Mouse (Mus musculus) limb, embryonic 12.5 days (tissue): Measurements from ENCODE around the gene Tmem258. TPM values are rescaled to one million over a fixed set of nuclear protein-coding genes. Genes with fewer than 3 reads are reported as not detected.

Experiments used
- ATAC-seq: fragments of 200-750 bp; cut with Nextera tagmentation; 2 replicates; pipeline ENCODE4 v1.8.0; 2017; ENCODE audit warnings: low read depth, moderate TSS enrichment; ENCODE audit not compliant: insufficient number of reproducible peaks, insufficient read depth, low FRiP score, low TSS enrichment
- H3K27ac ChIP-seq: fragments of 300-500 bp; sonication (generic); 2 replicates; pipeline ENCODE4 v1.5.1; 2016; ENCODE audit warnings: mild to moderate bottlenecking, moderate library complexity
- H3K27me3 ChIP-seq: fragments of 300-500 bp; sonication (generic); 2 replicates; pipeline ENCODE4 v1.6.1; 2016; ENCODE audit warnings: mild to moderate bottlenecking, moderate library complexity
- H3K36me3 ChIP-seq: fragments of 300-500 bp; sonication (generic); 2 replicates; pipeline ENCODE4 v1.6.1; 2016; ENCODE audit warnings: mild to moderate bottlenecking, moderate library complexity
- H3K4me1 ChIP-seq: fragments of 300-500 bp; sonication (generic); replicated peaks from 2 replicates; pipeline ENCODE4 v1.6.1; 2016
- H3K4me2 ChIP-seq: fragments of 300-500 bp; sonication (generic); 2 replicates; pipeline ENCODE4 v1.6.1; 2016; ENCODE audit warnings: mild to moderate bottlenecking, moderate library complexity
- H3K4me3 ChIP-seq: fragments of 300-500 bp; sonication (generic); replicated peaks from 2 replicates; pipeline ENCODE4 v1.5.1; 2016; ENCODE audit warnings: mild to moderate bottlenecking
- H3K9ac ChIP-seq: fragments of 300-500 bp; sonication (generic); replicated peaks from 2 replicates; pipeline ENCODE4 v1.6.1; 2016; ENCODE audit warnings: mild to moderate bottlenecking, moderate library complexity
- H3K9me3 ChIP-seq: fragments of 300-500 bp; sonication (generic); 2 replicates; pipeline ENCODE4 v1.6.1; 2016; ENCODE audit warnings: mild to moderate bottlenecking, moderate library complexity
- WGBS: fragments of 180-500 bp; shearing (Covaris S2); methylation state at CpG from one replicate; pipeline ENCODE4 v1.1.7; 2016; 5-methylcytosine and 5-hydroxymethylcytosine counted together
- polyA plus RNA-seq: library from polyadenylated mRNA; unstranded; fragments of >200 nt; fragmentation: Nextera tagmentation; extraction: Ambion mirVana; gene quantifications from 2 replicates; pipeline ENCODE4 v1.2.1, GENCODE M21; 2016

Gene Tmem258
- polyA plus RNA-seq, 1 experiment from 2014 or later, result 421 TPM

GRCm38 (mm10) chr19:10223561-10223960, 19.7 kb downstream of the Tmem258 start:
- no peak overlapping the region for H3K9ac ChIP-seq
- peaks cover 16% of the 10 kb centered on the region for H3K4me1 ChIP-seq
- H3K36me3 ChIP-seq, result 0 out of 2 replicates have a peak, but pooled peaks cover 3% of the 10 kb centered on the region
- no peaks in the 10 kb centered on the region for H3K9me3 ChIP-seq
- ATAC-seq, result no peak
- H3K27ac ChIP-seq, result no peak overlapping the region
- WGBS, result 76% methylated on average over 4 of the region's 4 CpGs
- no peak overlapping the region for H3K4me3 ChIP-seq
- no peak overlapping the region for H3K4me2 ChIP-seq
- H3K27me3 ChIP-seq, result 0 out of 2 replicates have a peak, but pooled peaks cover 4% of the 10 kb centered on the region

GRCm38 (mm10) chr19:10224637-10225453, 21.0 kb downstream of the Tmem258 start:
- no peak overlapping the region for H3K9ac ChIP-seq
- no peak for ATAC-seq
- 0 out of 2 replicates have a peak, but pooled peaks cover 4% of the 10 kb centered on the region for H3K36me3 ChIP-seq
- H3K27me3 ChIP-seq, result 0 out of 2 replicates have a peak, but pooled peaks cover 4% of the 10 kb centered on the region
- peak overlapping the region; percentile 15; the same call in 1 of the 2 replicates for H3K4me2 ChIP-seq
- H3K27ac ChIP-seq, result no peak overlapping the region
- H3K4me1 ChIP-seq, result peaks cover 16% of the 10 kb centered on the region
- no peaks in the 10 kb centered on the region for H3K9me3 ChIP-seq
- no peak overlapping the region for H3K4me3 ChIP-seq
- WGBS, result 35% methylated on average over 26 of the region's 26 CpGs

- no peak for ATAC-seq
- Histone ChIP-seq H3K27me3 (0 out of 2 replicates have a peak, but pooled peaks cover 4% of the 10 kb centered on the region), H3K27ac (no peak overlapping the region), H3K36me3 (0 out of 2 replicates have a peak, but pooled peaks cover 4% of the 10 kb centered on the region), H3K9me3 (no peaks in the 10 kb centered on the region), H3K4me1 (peaks cover 23% of the 10 kb centered on the region), H3K4me3 (no peak overlapping the region), H3K4me2 (no peak overlapping the region), H3K9ac (no peak overlapping the region)
- 81% methylated on average over 4 of the region's 4 CpGs for WGBS
Measured at GRCm38 (mm10) chr19:10225767-10226166, 22.0 kb downstream of the Tmem258 start.

GRCm38 (mm10) chr19:10231016-10231415, 27.2 kb downstream of the Tmem258 start:
- Histone ChIP-seq H3K9ac (no peak overlapping the region), H3K27ac (no peak overlapping the region), H3K27me3 (no peaks in the 10 kb centered on the region), H3K4me1 (peaks cover 33% of the 10 kb centered on the region), H3K4me3 (no peak overlapping the region), H3K9me3 (no peaks in the 10 kb centered on the region), H3K4me2 (peak overlapping the region; percentile 26), H3K36me3 (0 out of 2 replicates have a peak, but pooled peaks cover 4% of the 10 kb centered on the region)
- 3% methylated on average over 7 of the region's 7 CpGs for WGBS
- ATAC-seq, result no peak

DNA sequence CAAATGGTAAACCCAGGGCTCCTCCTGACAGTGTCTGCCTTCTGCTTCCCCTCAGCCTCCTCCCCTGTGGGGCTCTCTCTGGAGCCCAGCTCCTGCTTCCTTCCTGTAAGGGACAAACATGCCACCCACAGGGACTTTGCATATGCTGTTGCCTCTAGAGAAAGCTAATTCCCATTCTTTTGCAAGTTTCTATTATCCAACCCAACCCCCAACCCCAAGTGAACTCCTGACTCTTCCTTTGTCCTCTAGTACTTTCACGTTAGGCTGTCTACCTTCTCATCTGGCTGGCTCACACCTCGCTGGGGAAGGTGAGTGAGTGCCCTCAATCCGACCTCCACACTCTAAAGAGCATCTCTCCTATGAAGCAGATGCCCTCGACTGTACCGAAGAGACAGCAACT, 28.1 kb downstream of the Tmem258 start:
- ATAC-seq, result no peak
- H3K4me2 ChIP-seq, result no peak overlapping the region
- peak overlapping the region; percentile 26; the same call in 1 of the 2 replicates for H3K27ac ChIP-seq
- H3K9ac ChIP-seq, result 0 out of 2 replicates have a peak overlapping the region, but pooled peaks have one; percentile 5
- H3K4me3 ChIP-seq, result no peak overlapping the region
- WGBS, result 11% methylated on average over 5 of the region's 5 CpGs
- 0 out of 2 replicates have a peak, but pooled peaks cover 4% of the 10 kb centered on the region for H3K36me3 ChIP-seq
- no peaks in the 10 kb centered on the region for H3K27me3 ChIP-seq
- no peaks in the 10 kb centered on the region for H3K9me3 ChIP-seq
- peaks cover 33% of the 10 kb centered on the region for H3K4me1 ChIP-seq

- no peak overlapping the region for H3K9ac ChIP-seq
- H3K27me3 ChIP-seq, result no peaks in the 10 kb centered on the region
- H3K27ac ChIP-seq, result peak overlapping the region; percentile 26; the same call in 1 of the 2 replicates
- H3K36me3 ChIP-seq, result 0 out of 2 replicates have a peak, but pooled peaks cover 4% of the 10 kb centered on the region
- no peaks in the 10 kb centered on the region for H3K9me3 ChIP-seq
- H3K4me1 ChIP-seq, result peaks cover 33% of the 10 kb centered on the region
- H3K4me2 ChIP-seq, result no peak overlapping the region
- no peak overlapping the region for H3K4me3 ChIP-seq
- ATAC-seq, result no peak
- 21% methylated on average over 9 of the region's 9 CpGs for WGBS
Measured at GRCm38 (mm10) chr19:10232327-10233017, 28.7 kb downstream of the Tmem258 start.

- Histone ChIP-seq H3K9me3 (no peaks in the 10 kb centered on the region), H3K27ac (no peak overlapping the region), H3K4me1 (peaks cover 42% of the 10 kb centered on the region), H3K27me3 (no peaks in the 10 kb centered on the region), H3K4me2 (no peak overlapping the region), H3K9ac (no peak overlapping the region), H3K36me3 (no peaks in the 10 kb centered on the region), H3K4me3 (no peak overlapping the region)
- no peak for ATAC-seq
- WGBS, result 83% methylated on average over 9 of the region's 9 CpGs
Measured at GRCm38 (mm10) chr19:10235784-10236565, 32.2 kb downstream of the Tmem258 start.

DNA sequence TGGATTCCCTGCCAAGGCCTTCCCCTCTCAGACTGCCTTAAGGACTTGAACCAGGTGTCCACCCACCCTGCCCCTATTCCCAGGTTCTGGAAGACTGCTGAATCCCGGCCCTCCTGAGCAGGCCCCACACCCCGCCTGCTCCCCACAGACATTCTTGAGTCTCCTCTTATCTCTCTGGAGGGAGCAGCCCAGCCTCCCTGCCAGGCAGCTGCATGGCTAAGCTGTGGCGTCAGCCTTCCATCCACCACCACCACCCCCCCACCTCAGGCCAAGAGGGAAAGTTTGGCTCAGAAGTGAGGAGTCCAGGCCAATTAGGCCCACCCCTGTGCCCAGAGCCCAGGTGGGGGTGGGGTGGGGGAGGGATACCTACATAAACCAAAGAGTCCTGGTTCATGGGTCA, 34.7 kb downstream of the Tmem258 start:
- ATAC-seq, result no peak
- Histone ChIP-seq H3K9ac (no peak overlapping the region), H3K4me2 (no peak overlapping the region), H3K36me3 (no peaks in the 10 kb centered on the region), H3K4me1 (peaks cover 28% of the 10 kb centered on the region), H3K4me3 (no peak overlapping the region), H3K9me3 (no peaks in the 10 kb centered on the region), H3K27ac (no peak overlapping the region), H3K27me3 (no peaks in the 10 kb centered on the region)
- WGBS, result 65% methylated on average over 3 of the region's 3 CpGs

DNA sequence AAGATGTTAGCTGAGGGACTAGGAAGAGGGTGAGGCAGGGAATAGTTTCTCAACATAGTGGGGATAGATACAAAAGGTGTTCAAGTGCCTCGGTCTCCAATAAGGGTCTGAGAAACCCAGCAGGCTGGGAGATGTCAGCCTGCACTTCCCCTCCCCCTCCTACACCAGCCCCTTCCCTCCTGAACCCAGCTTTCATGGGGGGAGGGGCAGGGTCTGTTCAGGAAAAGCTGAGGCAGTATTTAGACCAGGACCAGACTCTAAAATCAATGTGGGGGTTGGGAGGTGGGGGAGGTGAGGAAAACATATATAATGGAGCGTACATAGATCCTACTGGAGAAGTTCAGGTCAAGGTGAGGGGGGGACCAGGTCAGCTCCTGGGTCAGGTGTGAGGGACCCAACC, 35.6 kb downstream of the Tmem258 start:
- H3K4me1 ChIP-seq, result peaks cover 37% of the 10 kb centered on the region
- no peak for ATAC-seq
- H3K4me3 ChIP-seq, result 0 out of 2 replicates have a peak overlapping the region, but pooled peaks have one; percentile 55
- H3K9me3 ChIP-seq, result no peaks in the 10 kb centered on the region
- 26% methylated on average over 2 of the region's 2 CpGs for WGBS
- peak overlapping the region; percentile 78 for H3K4me2 ChIP-seq
- H3K27ac ChIP-seq, result no peak overlapping the region
- H3K27me3 ChIP-seq, result no peaks in the 10 kb centered on the region; the same call in 1 of the 2 replicates
- no peaks in the 10 kb centered on the region for H3K36me3 ChIP-seq
- H3K9ac ChIP-seq, result no peak overlapping the region

DNA sequence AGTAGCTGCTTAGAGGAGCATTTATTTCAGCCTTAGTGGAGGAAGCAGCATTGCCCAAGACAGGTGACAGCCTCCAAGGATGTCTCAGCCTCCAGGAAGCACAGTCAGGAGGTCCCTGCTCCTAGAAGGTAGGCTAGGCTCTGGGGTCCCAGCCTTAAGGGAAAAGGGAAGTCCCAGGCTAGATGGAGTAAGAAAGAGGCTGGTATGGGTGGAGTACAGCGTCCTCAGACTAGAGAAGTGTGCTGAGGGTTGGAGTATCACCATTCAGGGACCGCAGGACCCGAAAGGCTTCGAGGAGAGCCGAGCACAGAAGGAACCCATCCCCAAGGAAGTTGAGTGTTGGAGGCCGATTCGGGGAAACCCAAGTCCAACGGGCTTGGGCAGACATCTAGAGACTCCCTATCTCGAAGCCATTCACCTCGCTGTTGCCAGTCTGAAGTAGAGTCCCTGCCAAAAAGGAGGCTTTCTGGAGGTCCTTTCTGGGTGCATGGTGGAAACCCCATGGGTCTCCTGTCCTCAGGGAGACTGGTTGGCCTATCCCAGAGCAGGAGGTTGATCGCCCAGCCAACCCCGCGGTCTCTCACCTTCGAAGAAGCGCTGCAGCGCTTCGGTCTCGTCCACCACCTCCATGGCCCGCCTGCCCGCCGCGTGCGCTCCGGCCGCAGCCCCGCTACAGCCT, 36.3 kb downstream of the Tmem258 start:
- peaks cover 41% of the 10 kb centered on the region for H3K4me1 ChIP-seq
- H3K4me3 ChIP-seq, result peak overlapping the region; percentile 55
- no peak overlapping the region for H3K27ac ChIP-seq
- no peaks in the 10 kb centered on the region for H3K9me3 ChIP-seq
- 0 out of 2 replicates have a peak, but pooled peaks have one; percentile 29 for ATAC-seq
- 4% methylated on average over 26 of the region's 26 CpGs for WGBS
- no peaks in the 10 kb centered on the region; the same call in 1 of the 2 replicates for H3K27me3 ChIP-seq
- H3K9ac ChIP-seq, result peak overlapping the region; percentile 72
- no peaks in the 10 kb centered on the region for H3K36me3 ChIP-seq
- H3K4me2 ChIP-seq, result peak overlapping the region; percentile 78
